Mouse (Mus musculus) Muller cell, postnatal 12 days (primary cell): ENCODE measurements at regions not wholly inside any gene's neighbourhood (a gene's known extent, or its start where the extent isn't known, plus 50 kb on each side); places are given as distances from the start of the nearest gene placed in this dataset.

ENCODE experiments used
- DNase-seq: peaks from one replicate; pipeline ENCODE4 v3.0.0-alpha.2; 2015; ENCODE audit errors: inconsistent ontology term

DNA sequence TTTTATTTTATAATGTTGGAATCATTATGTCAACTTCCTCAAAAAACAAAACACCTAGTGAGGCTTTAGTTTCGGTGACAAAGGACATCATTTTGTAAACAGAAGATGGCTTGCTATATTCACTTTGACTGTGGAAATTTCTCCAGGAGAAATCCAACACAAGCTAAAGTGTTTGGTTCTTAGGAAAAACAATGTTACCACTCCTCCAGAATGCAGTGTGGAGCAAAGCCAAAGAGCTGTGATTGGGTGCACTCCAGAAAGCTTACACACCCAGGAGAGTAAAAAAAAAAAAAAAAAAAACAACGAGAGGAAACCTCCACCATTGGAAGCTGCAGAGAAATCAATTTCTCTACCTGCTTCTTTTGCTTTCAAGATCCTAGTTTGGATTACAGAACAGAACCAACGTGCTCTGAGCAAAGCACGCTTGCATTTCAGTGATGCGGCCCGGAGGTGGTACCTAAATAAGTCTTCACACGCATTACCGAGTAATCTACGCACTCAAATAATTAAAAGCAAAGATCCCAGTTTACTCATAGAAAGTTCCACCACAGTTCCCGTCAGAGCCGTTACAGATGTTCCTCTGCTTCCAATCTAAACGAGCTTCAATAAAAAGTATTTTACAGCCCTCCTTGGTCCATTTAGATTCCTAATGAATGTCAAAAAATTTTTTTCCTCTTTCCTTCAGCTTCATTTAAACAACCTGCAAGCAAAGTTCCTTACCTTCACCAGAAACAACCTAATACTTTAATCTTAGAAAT is 199.5 kb upstream of the Gk2 start:
- DNase-seq = no peak

DNA sequence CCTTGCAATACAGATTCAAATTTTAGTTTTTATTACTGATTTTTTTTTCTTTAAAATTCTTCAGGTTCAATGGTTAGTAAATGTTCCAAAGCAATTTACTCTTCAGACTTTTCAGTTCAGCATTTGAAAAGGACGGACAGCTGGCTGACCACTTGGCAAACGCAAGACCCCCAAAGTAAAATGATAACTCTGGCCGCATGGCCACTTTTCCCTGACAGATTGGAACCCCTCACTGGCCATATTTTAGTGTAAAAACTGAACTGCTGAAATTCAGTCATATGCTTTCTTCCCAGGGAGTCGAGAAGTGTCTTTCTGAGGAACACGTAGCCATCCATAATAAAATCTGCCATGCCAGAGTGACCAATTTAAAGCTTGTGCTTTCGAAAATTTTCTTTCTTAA is 198.4 kb upstream of the Gk2 start:
- DNase-seq = no peak

DNA sequence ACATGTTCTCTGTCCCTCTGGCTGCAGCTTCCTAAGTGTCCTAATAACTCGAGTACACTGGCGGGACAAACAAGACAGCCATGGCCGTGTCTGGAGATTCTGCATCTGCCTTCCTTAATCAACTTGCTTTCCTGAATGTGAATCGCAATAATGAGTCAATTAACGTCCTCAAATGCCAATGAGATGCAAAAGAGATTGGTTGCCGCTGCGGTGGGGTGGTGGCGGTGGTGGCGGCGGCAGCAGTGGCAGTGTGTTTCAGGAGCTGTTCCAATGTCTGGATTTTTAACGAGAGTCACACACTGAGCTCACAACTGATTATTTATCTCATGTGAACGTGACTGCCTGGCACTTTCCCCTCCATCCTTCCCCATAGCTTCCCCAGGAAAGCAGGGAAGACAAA is 197.6 kb upstream of the Gk2 start:
- DNase-seq = peak; percentile 36

DNA sequence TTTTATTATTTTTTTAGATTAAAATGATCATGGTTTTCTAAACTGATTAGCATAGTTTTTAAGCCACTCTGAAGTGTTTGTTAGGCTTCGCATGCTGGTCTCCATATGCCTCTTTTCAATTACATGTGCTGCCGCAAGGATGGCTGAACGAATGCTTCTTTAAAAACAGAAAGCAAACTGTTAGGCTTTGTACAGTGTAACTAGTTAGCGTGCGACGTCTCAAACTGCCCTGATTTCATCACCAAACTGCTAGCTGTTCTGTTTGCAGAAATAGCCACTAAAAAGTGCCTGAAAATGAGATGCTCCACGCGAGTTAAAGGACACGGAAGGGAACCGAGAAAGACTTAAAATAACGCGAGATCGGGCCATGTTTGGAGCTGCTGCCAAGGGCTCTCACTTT is 185.4 kb upstream of the Gk2 start:
- no peak for DNase-seq

DNA sequence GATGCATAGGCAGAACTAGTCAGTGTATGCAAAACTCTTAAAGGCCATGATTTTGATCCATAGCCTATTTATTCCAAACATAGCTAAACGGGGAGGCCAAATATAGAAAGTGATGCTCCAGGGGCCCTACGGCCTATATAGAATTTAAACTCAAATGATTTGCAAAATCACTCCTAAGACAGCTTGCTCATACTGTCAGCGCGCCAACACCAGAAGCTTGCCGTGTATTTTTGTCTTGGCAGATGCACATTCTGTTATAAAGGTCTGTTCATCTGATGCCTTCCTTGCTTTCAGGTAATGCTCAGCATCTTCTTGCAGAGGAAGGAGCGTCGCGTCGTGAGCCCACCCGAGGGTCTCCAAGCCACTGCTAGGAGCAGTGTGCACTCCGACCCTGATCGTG is 184.8 kb upstream of the Gk2 start:
- DNase-seq = no peak

DNA sequence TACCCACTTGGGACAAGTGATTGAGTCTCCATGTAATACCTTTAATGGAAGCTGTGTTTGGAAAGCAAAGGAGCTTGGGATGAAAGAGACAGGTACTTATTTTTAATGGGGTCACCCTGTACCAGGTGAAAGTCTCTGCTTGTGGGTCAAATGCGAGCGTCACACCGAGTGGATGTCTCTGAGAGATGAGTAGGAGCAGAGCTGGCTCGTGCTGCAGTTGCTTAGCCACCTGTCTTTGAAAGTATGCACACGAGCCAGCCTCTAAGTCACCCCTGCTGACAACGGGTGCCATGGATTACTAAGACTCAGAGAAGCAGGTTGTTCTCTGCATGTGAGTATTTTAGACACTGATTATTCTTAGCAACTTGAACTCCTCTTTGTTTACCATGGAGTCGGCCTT is 179.5 kb upstream of the Gk2 start:
- DNase-seq = no peak

DNA sequence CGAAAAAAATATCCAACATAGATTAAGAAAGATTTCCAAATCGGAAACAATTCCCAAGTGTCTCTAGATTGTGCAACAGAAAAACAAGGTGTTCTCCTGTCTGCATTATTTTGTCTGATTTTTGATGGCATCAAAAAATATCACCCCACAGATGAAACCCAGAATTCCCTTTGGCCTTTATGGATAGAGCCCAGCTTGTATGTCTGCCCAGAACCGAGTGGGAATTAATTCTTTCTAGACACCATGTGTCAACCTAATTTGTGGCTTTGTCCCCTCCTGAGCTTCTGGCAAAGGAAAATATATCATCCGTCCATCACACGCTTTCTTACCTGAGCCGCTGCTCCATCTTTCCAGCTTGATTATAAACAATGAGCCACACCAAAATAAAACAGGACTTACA is 176.9 kb upstream of the Gk2 start:
- DNase-seq = peak; percentile 3

DNA sequence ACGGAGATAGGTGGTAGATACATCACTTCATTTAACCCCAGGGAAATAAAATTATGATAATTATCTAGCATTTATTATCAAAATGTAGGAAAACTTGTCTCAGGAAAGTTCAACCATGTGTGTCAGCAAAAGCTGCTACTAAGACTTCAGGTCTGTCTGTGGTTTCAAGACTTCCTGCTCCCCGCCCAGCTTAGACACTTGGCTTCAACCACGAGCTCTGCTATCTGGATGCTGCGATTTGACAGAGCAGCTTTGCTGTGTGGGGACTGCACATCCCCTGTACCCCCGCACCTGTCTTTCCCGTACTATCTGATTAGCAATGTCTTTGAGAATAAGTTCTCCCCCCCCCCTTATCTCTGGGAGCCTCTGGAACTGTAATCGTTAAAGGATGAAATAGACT is 176.0 kb upstream of the Gk2 start:
- DNase-seq = no peak

DNA sequence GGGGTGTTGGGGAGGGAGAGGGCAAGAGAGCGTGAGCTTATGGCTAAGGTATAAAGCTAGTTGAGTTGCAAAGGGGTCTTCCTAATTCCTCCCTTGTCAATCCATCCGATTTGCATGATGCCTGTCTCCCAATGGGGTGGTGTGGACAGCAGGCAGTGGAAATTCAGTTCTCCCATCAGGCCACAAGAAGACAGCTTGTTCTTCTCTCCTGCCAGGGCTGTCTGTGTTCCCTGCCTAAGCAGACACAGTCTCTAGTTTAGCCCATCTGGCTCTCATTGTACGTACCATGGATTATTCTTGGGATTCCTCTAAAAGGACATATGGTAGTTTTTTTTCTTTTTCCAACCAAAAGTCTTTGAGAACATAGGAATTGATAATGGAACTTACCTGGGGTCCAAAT is 168.4 kb upstream of the Gk2 start:
- no peak for DNase-seq

DNA sequence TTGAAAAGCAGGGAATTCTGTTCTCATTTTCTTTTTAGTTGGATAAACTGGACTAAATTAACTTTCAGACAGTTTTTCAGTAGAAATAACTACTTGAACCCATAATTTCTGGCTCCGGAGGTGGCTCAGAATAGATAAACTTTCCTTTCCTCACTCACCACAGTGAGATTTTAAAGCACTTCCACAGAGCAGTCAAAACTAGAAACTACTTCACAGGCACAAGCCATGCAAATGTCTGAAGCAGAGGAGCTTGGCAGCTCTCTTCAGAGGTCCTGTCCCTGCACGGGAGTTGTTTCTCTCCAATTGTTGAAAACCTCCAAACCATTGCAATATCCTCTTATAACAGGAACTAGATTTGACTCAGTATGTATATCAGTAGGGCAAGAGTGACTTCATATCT is 163.1 kb upstream of the Gk2 start:
- DNase-seq = no peak

DNA sequence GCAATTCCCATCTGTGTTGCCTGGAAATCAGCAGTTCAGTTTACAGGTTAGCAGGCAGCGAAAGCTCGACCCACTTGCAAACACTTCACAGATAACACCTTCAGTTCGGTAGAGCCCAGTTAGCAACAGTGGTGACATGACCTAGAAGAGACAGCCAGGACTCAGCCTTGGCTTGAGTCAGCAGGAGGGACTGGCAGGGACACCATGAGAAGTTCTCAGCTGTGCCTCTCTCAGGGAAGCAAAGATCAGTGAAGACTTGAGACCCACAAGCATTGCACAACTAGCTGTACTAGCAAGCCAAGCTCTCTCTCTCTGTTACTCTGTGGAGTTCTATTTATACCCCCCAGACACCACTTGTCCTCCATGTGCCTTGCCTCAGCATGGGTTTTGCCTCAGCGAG is 161.6 kb upstream of the Gk2 start:
- no peak for DNase-seq

DNA sequence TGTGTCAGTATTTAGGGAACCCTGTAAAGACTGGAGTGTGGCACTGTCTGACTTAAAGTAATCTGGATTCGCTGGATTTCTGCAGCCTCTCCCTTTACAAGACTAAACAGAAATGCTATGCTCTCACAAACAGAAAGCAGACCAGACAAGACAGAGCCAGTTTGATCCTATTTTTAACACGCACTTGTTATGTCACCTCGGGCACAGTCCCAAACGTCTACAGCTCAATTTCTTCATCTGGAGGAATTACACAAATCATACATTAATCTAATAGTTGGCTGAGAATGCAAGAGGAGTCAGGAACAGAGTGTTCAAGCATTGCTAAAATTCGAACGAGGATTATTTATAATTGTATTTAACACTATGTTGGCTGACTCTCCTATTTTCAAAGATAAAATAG is 145.4 kb upstream of the Gk2 start:
- peak; percentile 10 for DNase-seq

DNA sequence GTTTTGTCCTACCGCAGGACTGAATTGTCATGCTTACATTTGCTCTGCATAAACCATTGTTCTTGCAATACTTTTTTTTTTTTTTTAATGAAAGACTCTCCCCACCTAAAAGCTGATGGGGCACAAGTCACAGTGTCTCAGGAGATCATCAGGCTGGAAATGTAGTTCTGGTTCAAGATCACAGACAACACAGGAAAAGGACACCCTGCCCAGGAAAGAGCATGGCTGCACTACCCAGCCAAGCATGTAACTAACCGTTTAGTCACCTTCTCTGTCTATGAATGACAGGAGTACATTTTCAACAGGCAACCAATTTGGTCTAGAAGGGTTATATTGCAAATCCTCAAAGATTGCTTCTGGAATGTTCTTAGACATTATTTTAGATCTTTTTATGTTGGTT is 144.6 kb upstream of the Gk2 start:
- no peak for DNase-seq

DNA sequence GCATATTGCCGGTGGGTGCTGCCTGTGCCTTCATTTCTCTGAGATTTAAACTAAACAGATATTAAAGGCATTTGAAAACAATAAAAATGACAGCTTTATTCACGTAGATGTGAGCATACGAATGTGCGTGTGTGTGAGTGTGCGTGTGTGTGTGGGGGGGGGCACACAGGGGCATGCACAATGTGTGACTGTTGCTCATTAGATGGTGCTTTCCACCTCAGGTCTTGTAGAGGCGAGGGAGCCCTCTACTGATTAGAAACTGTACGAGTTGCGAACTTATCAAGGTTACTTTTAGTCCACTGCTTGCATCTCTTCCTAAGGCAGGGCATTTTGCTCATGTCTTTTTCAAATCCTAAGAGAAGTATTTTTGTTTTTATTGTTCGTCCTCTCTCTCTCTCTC is 141.9 kb upstream of the Gk2 start:
- no peak for DNase-seq

DNA sequence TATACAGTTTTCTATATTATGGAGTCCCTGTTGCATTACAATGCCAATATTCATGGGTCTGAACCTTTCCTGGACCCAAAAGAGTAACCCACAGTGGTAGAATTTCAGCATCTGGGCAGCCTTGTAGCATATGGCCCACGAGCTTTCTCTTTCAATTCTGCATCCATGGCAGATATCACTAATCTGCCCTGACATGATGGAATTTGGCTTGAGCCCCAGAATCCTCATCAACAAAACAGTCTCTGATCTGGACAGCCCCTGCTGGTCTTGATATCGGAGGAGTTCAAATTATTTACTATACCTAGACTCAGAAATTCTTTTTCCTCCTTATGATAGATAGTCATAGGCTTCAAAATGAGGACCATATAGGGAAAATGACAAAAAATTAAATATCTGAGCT is 139.1 kb upstream of the Gk2 start:
- DNase-seq = peak; percentile 77

DNA sequence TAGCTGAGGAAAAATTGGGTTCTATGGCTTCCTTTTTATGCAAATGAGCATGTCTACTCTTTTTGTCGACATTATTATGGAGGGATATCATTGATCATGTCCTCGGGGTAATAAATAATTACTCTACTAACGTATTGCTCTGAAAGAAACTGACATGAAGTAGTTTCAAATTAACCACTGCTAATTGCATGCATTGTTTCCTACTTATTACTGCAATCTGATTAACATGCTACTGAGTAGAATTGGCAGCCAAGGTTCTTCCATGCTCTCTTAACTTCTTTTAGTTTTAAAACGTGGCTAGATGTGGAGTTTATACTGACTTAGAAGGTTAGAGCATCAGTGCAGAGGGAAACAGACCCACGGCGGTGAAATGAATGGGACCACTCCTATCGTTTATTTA is 137.3 kb upstream of the Gk2 start:
- peak; percentile 32 for DNase-seq

DNA sequence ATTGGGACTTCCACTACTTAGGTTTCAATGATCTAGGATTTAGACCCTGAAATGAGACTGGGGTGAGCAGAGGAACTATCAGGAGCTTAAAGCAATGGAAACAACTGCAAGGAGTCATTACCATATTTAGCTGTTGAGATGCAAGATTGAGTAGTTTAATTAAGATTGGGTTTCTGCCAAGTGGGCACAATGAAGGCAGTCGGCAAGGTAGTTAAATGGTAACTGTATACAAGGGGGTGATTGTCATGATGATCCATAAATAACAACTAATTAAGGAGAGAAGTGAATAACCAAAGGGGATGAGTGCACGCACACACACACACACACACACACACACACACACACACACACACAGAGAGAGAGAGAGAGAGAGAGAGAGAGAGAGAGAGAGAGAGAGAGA is 125.7 kb upstream of the Gk2 start:
- no peak for DNase-seq

DNA sequence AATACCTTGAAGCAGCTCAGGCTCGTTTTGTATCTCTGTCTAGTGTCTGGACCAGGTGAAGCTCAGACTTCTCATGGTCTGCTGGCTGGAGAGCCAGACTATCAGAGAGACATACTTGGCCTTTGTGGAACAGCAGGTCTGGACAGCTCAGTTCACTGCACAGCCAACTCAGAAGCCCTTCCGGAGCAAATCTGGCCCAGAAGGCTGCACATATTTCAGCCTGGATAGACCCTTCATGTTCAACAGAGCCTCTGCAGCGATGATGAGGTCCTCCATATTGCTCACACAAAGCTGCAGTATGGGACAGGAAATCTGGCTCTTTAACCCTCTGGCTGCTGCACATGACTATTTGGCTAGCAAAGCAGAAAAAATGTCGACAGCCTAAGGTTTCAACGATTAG is 108.7 kb upstream of the Gk2 start:
- no peak for DNase-seq

DNA sequence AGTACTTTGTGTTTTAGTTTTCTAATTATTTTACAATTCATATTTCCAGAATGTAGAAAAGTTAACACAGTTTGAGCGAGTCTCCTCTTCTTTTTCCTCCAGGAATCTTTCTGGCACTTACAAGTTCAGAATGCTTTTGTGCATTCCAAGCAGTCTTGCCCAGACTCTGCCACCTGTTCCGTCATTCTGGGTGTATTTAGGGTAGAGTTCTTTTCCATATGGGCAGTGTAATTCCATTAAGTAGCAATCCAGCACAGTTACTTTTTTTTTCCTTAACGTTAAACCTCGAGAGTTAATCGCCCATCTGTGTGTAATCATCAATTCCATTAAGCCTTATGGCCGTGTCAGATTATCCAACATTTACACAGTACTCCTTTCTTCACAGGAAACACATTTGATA is 106.9 kb upstream of the Gk2 start:
- no peak for DNase-seq

DNA sequence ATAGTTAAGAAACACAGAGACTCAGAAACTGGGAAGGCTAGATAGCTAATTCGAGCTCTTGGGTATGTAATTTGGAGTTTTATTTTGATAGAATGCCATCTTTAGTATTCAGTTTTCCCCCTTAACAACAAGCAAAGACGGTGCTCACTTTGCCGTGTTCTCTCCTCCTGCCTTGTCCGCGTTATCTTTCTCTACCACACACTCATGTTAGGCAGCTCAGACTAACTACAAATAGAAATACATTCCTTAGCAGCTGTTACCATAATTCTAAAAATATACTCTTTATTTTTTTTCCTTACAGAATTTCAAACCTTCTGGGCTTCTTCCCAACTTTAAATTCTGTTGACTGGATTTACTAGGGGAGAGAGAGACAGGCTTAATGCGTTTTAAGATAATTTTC is 97.5 kb upstream of the Gk2 start:
- DNase-seq = no peak

DNA sequence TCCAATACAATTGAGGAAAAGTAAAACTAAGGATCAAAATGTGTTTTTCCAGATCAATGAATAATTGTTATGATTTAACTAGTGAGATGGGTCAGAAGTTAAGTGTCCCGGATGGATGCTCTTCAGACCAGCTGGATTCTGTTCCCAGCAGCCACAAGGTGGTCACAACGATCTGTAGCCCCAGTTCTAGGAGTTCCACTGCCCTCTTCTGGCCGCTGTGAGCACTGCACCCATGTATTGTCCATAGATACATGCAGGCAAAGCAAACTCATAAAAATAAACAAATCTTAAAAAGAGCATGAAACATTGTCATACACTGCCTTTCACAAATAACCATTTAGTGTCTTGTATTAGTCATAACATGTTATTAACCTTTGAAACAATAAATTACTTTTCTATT is 96.3 kb upstream of the Gk2 start:
- no peak for DNase-seq

DNA sequence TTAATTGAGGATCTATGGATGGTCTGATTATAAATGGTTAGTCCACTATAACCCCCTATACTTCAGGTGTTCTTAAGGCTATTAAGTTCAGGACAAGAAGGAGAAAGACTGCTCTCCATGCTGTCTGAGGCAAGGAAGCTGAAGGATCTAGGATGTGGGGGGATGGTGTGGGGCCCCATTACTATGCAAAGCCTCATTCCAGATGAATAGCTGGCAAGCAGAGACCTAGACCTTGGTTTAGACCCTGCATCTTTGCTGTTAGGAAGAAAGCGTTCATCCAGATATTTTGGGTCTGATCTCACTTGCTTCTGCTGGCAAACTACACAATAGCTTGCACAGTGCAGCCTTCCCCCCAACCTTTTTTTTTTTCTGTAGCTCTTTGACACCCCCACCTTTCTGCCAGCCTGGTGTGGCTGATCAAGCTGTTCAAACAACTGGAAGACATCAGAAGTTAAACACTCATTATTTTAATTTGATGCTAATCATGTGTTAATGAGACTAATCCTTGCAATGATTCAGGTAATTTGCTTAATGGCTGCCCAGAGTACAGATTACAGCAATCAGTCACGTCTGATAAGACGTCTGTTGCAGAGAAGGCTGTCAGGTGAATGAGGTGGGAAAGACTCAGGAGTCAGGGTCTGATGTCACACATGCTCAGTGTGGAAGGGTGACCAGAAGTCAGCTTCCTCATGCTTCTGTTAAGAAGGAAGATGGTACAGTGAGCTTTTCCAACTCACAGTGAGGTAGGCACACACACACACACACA is 80.9 kb upstream of the Gk2 start:
- DNase-seq = peak; percentile 30

DNA sequence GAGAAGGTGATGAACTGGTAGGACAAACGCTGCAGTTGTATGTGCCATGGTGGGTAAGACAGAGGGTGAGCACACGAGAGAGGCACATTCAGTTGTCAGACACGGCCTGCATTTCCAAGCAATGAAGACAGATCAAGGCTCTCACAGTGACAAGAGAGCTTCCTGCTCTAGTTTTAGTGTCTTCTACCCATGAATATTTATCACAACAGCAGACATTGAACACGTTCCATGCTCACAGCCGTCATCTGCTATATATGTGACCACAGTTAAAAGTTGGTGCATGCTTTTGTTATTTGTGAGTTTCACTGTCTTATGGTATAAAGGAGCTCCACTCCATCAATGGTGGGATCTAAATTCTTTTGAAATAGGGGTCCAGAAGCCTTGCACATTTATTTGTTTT is 76.9 kb upstream of the Gk2 start:
- no peak for DNase-seq

DNA sequence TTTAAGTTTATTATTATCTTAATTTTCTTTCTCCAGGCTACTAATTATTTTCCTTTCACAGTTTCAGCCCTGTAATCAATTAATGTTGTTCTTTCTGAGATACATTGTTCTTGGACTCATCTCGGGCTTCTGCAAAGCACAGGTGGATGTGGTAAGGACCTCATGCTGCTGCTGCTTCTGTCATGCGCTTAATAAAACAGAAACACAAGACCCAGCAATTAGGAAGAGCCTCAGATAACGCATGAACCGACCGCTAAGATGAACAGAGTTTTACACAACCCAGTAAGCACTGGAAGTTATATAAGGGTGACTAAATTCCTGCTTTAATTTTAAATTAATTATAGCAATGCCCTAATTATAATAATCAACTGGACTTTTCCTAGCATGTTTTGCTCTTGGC is 70.7 kb upstream of the Gk2 start:
- peak; percentile 51 for DNase-seq
